Mouse (Mus musculus) midbrain, embryonic 13.5 days (tissue): ENCODE measurements around the gene Gm29735. TPM values are rescaled to one million over a fixed set of nuclear protein-coding genes. Genes with fewer than 3 reads are reported as not detected.
"Not testable (repeated sequence)": the region's sequence is repeated elsewhere in the genome, so short reads cannot be mapped to it uniquely, and the experiment has no call there.

Source experiments
- ATAC-seq: fragments of 200-750 bp; cut with Nextera tagmentation; 2 replicates; pipeline ENCODE4 v1.8.0; 2017; ENCODE audit warnings: mild to moderate bottlenecking, moderate TSS enrichment, moderate library complexity
- H3K27ac ChIP-seq: fragments of 300-500 bp; sonication (generic); 2 replicates; pipeline ENCODE4 v1.5.1; 2015; ENCODE audit warnings: inconsistent platforms, mild to moderate bottlenecking, moderate library complexity
- H3K27me3 ChIP-seq: fragments of 300-500 bp; sonication (generic); 2 replicates; pipeline ENCODE4 v1.6.1; 2015; ENCODE audit warnings: mild to moderate bottlenecking, inconsistent platforms
- H3K36me3 ChIP-seq: fragments of 300-500 bp; sonication (generic); 2 replicates; pipeline ENCODE4 v1.6.1; 2015; ENCODE audit warnings: mild to moderate bottlenecking, inconsistent platforms
- H3K4me1 ChIP-seq: fragments of 300-500 bp; sonication (generic); replicated peaks from 2 replicates; pipeline ENCODE4 v1.6.1; 2015; ENCODE audit warnings: inconsistent platforms
- H3K4me2 ChIP-seq: fragments of 300-500 bp; sonication (generic); replicated peaks from 2 replicates; pipeline ENCODE4 v1.6.1; 2015; ENCODE audit warnings: moderate library complexity, mild to moderate bottlenecking, inconsistent platforms
- H3K4me3 ChIP-seq: fragments of 300-500 bp; sonication (generic); replicated peaks from 2 replicates; pipeline ENCODE4 v1.5.1; 2015; ENCODE audit warnings: mild to moderate bottlenecking, inconsistent platforms
- H3K9ac ChIP-seq: fragments of 300-500 bp; sonication (generic); replicated peaks from 2 replicates; pipeline ENCODE4 v1.6.1; 2015; ENCODE audit warnings: mild to moderate bottlenecking, inconsistent platforms
- H3K9me3 ChIP-seq: fragments of 300-500 bp; sonication (generic); 2 replicates; pipeline ENCODE4 v1.6.1; 2016; ENCODE audit warnings: mild to moderate bottlenecking, inconsistent platforms
- WGBS: fragments of 180-500 bp; shearing (Covaris S2); methylation state at CpG from one replicate; pipeline ENCODE4 v1.1.7; 2015; 5-methylcytosine and 5-hydroxymethylcytosine counted together
- polyA plus RNA-seq: library from polyadenylated mRNA; unstranded; fragments of >200 nt; fragmentation: Nextera tagmentation; extraction: Ambion mirVana; gene quantifications from 2 replicates; pipeline ENCODE4 v1.2.1, GENCODE M21; 2015

The Gm29735 gene
- not detected in 2 replicates for polyA plus RNA-seq

- not testable (repeated sequence) for H3K9me3 ChIP-seq, ATAC-seq
- WGBS = 59% methylated on average over 2 of the region's 2 CpGs
Observed at GRCm38 (mm10) chr7:142157013-142157412, at the start of gene Gm29735. TSS of gene Gm29735 (minus strand) at chr7:142157113.

DNA sequence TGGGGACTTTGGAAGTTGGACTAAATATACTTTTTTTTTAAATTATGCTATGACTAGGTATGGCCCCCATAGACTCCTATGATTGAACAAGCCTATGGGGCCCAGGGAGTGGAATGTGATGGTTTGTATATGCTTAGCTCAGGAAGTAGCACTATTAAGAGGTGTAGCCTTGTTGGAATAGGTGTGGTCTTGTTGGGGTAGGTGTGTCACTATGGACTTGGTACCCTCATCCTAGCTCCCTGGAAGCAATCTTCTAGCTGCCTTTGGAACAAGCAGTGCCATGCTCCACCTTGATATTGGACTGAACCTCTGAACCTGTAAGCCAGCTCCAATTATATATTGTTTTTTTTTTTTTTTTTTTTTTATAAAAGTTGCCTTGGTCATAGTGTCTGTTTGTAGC, 48.6 kb upstream of the Gm29735 start:
- no peak overlapping the region for H3K9ac ChIP-seq
- no peak for ATAC-seq

More at GRCm38 (mm10) chr7:142157013-142157412, at the start of gene Gm29735:
- H3K36me3 ChIP-seq, H3K27me3 ChIP-seq, H3K4me2 ChIP-seq, H3K4me3 ChIP-seq, H3K27ac ChIP-seq, H3K9ac ChIP-seq, H3K4me1 ChIP-seq: not testable (repeated sequence)

DNA sequence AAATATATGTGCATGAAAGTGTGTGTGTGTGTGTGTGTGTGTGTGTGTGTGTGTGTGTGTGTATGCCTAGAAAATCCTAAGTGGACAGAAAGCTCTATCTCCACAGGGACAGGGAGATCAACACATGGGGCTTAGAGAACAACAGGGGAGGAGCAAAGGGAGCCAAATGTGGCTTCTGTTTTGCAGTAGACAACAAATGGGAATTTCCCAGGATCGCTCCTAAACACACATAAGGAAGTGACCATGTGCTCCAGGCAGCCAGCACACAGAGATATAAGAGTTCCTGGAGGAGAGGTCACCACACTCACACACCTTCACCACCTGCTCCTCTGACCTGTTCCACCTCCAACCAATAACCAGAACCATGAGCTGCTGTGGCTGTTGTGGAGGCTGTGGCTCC, 44.2 kb upstream of the Gm29735 start, which contains the start of gene Krtap5-3:
TSS of gene Krtap5-3 (plus strand) at position 301 of the 400 bp plus-strand sequence.
- WGBS = 77% methylated on average over 1 of the region's 1 CpGs

More for the DNA sequence above, 48.6 kb upstream of the Gm29735 start:
- no peaks in the 10 kb centered on the region for H3K9me3 ChIP-seq
- no peak overlapping the region for H3K4me3 ChIP-seq
- no peak overlapping the region for H3K4me2 ChIP-seq
- peaks cover 3% of the 10 kb centered on the region; the same call in 1 of the 2 replicates for H3K27me3 ChIP-seq
- H3K4me1 ChIP-seq = no peaks in the 10 kb centered on the region
- H3K27ac ChIP-seq = no peak overlapping the region
- H3K36me3 ChIP-seq = no peaks in the 10 kb centered on the region

DNA sequence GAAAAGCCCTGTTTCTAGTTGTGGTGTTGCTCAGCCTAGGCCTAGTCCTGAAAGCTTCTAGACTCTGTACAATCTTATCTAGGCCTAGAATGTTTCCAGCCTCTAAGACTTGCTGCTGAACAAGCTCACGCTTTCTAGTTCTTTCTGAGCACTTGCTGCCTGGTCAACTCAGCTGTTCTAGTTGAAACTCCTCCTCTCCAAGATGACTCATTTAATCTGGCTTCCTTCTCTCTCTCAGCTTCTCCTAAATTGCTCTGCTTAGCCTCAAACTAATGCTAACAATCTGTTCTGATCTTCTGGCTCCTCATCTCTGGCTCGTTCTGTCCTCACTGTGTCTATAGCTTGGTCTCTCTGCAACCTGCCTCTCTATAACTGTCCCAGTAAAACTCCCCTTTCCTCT, 41.8 kb upstream of the Gm29735 start:
- Histone ChIP-seq H3K4me2 (no peak overlapping the region), H3K4me1 (no peaks in the 10 kb centered on the region), H3K9me3 (no peaks in the 10 kb centered on the region), H3K4me3 (no peak overlapping the region), H3K36me3 (no peaks in the 10 kb centered on the region), H3K27me3 (peaks cover 3% of the 10 kb centered on the region; the same call in 1 of the 2 replicates), H3K27ac (no peak overlapping the region), H3K9ac (no peak overlapping the region)
- ATAC-seq = no peak
- 90% methylated on average over 2 of the region's 2 CpGs for WGBS

More for the DNA sequence above, 44.2 kb upstream of the Gm29735 start, which contains the start of gene Krtap5-3:
- H3K4me1 ChIP-seq = no peaks in the 10 kb centered on the region
- no peaks in the 10 kb centered on the region for H3K36me3 ChIP-seq
- ATAC-seq = no peak
- no peak within 1 kb of the TSS for H3K4me3 ChIP-seq
- no peak within 1 kb of the TSS for H3K9ac ChIP-seq
- H3K27ac ChIP-seq = no peak within 1 kb of the TSS
- H3K9me3 ChIP-seq = no peaks in the 10 kb centered on the region
- H3K27me3 ChIP-seq = peaks cover 3% of the 10 kb centered on the region; the same call in 1 of the 2 replicates
- H3K4me2 ChIP-seq = no peak within 1 kb of the TSS

- no peak within 1 kb of the TSS for H3K27ac ChIP-seq
- no peaks in the 10 kb centered on the region for H3K4me1 ChIP-seq
- no peak within 1 kb of the TSS for H3K4me2 ChIP-seq
- H3K9ac ChIP-seq = no peak within 1 kb of the TSS
- no peaks in the 10 kb centered on the region for H3K27me3 ChIP-seq
- no peak within 1 kb of the TSS for H3K4me3 ChIP-seq
- WGBS = 59% methylated on average over 2 of the region's 2 CpGs
- no peak for ATAC-seq
- no peaks in the 10 kb centered on the region for H3K36me3 ChIP-seq
- no peaks in the 10 kb centered on the region for H3K9me3 ChIP-seq
Observed at GRCm38 (mm10) chr7:142190289-142190688, 33.4 kb upstream of the Gm29735 start, which contains the start of gene Gm10153. TSS of gene Gm10153 (minus strand) at chr7:142190389.

GRCm38 (mm10) chr7:142188156-142188555, 31.2 kb upstream of the Gm29735 start:
- ATAC-seq = no peak
- Histone ChIP-seq H3K4me3 (no peak overlapping the region), H3K4me1 (no peaks in the 10 kb centered on the region), H3K27ac (no peak overlapping the region), H3K36me3 (no peaks in the 10 kb centered on the region), H3K9me3 (no peaks in the 10 kb centered on the region), H3K9ac (no peak overlapping the region), H3K27me3 (no peaks in the 10 kb centered on the region), H3K4me2 (no peak overlapping the region)
- 76% methylated on average over 2 of the region's 2 CpGs for whole genome bisulfite sequencing

DNA sequence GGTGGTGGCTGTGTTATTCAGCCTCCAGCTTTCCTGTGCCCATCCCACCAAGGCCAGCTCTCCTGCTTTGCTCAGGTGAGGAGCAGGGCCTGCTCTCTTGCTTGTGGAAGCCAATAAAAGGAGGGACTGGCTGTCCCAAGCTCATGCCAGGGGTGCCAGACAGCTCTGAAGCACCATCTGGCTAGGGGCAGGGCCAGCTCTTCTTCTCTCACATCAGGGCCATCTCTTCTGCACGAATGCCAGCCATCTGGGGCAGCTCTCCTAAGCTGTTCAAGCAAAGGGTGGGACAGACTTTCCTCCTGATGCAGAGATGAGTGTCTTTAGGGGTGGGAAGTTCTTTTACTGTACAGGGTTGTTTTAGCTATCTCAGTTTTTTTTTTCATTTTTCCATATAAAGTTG, 24.1 kb upstream of the Gm29735 start:
- H3K4me3 ChIP-seq = no peak overlapping the region
- H3K4me1 ChIP-seq = no peaks in the 10 kb centered on the region
- no peaks in the 10 kb centered on the region for H3K27me3 ChIP-seq
- no peak overlapping the region for H3K9ac ChIP-seq
- no peak overlapping the region for H3K27ac ChIP-seq
- ATAC-seq = no peak
- H3K4me2 ChIP-seq = no peak overlapping the region
- H3K36me3 ChIP-seq = no peaks in the 10 kb centered on the region
- H3K9me3 ChIP-seq = no peaks in the 10 kb centered on the region
- WGBS = 58% methylated on average over 1 of the region's 1 CpGs

DNA sequence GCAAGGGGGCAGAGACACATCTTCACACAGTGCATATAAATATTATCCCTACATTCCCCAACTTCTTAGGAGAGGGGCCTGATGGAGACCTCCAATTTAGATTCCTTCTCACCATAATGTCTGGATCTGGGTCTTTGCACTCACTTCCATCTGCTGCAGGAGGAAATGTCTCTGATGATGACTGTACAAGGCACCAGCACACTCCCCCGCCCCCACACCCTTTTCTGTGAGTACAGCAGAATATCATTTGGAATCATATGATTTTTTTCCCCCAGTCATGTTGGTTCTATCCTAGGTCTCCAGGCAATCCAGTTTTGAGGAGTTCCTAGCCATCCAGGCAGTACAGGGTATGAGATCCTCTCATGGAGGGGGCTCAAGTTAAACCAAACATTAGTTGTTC, 21.8 kb upstream of the Gm29735 start:
- no peaks in the 10 kb centered on the region for H3K4me1 ChIP-seq
- H3K4me3 ChIP-seq = no peak overlapping the region
- H3K4me2 ChIP-seq = no peak overlapping the region
- WGBS = 89% methylated on average over 1 of the region's 1 CpGs
- no peak overlapping the region for H3K27ac ChIP-seq
- no peaks in the 10 kb centered on the region for H3K27me3 ChIP-seq
- ATAC-seq = no peak
- no peaks in the 10 kb centered on the region for H3K36me3 ChIP-seq
- no peaks in the 10 kb centered on the region for H3K9me3 ChIP-seq
- no peak overlapping the region for H3K9ac ChIP-seq

GRCm38 (mm10) chr7:142175905-142176304, 19.0 kb upstream of the Gm29735 start, which contains the start of gene Krtap5-2:
TSS of gene Krtap5-2 (minus strand) at chr7:142176005.
- H3K27me3 ChIP-seq = not testable (repeated sequence)

GRCm38 (mm10) chr7:142169836-142170235, 12.9 kb upstream of the Gm29735 start:
- no peak for ATAC-seq
- Histone ChIP-seq H3K27ac (no peak overlapping the region), H3K4me3 (no peak overlapping the region), H3K4me2 (no peak overlapping the region), H3K4me1 (no peaks in the 10 kb centered on the region), H3K27me3 (no peaks in the 10 kb centered on the region), H3K9me3 (no peaks in the 10 kb centered on the region), H3K36me3 (no peaks in the 10 kb centered on the region), H3K9ac (no peak overlapping the region)
- WGBS = 48% methylated on average over 3 of the region's 3 CpGs

More at GRCm38 (mm10) chr7:142175905-142176304, 19.0 kb upstream of the Gm29735 start, which contains the start of gene Krtap5-2:
- H3K36me3 ChIP-seq, H3K27ac ChIP-seq, H3K4me1 ChIP-seq, ATAC-seq, H3K9me3 ChIP-seq, H3K9ac ChIP-seq, H3K4me3 ChIP-seq, H3K4me2 ChIP-seq: not testable (repeated sequence)

- not testable (repeated sequence) for H3K4me2 ChIP-seq, H3K4me1 ChIP-seq, H3K9me3 ChIP-seq, H3K27ac ChIP-seq, H3K9ac ChIP-seq, H3K27me3 ChIP-seq, H3K36me3 ChIP-seq, ATAC-seq, H3K4me3 ChIP-seq
Observed at GRCm38 (mm10) chr7:142165639-142166038, 8.7 kb upstream of the Gm29735 start, which contains the start of gene Gm4553. TSS of gene Gm4553 (minus strand) at chr7:142165739.

GRCm38 (mm10) chr7:142159366-142159765, 2.5 kb upstream of the Gm29735 start:
- no peak for ATAC-seq
- no peak overlapping the region for H3K9ac ChIP-seq
- no peaks in the 10 kb centered on the region for H3K9me3 ChIP-seq
- no peaks in the 10 kb centered on the region for H3K36me3 ChIP-seq
- no peak overlapping the region for H3K4me2 ChIP-seq
- H3K27ac ChIP-seq = no peak overlapping the region
- no peaks in the 10 kb centered on the region for H3K27me3 ChIP-seq
- H3K4me1 ChIP-seq = no peaks in the 10 kb centered on the region
- 95% methylated on average over 3 of the region's 3 CpGs for WGBS
- H3K4me3 ChIP-seq = no peak overlapping the region

DNA sequence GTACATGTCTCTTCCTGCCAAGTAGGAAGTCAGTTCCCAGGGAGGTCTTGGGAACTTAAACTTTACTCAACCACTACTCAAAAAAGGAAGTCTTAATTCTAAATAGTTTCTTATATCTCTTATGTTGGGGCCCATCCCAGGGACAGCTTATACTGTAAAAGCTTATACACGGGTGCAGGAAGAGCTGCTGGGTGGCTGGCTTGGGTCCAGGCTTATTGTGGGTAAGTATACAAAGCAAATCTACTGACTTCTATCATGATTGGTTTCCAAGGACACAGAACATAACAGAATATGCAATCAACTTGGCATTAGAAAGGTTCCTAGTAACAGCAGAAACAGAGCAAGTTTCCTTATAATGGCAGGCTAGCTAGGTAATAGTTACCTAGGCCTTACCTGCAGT, 1.6 kb downstream of the Gm29735 start:
- no peaks in the 10 kb centered on the region for H3K9me3 ChIP-seq
- no peaks in the 10 kb centered on the region for H3K27me3 ChIP-seq
- no peak for ATAC-seq
- H3K36me3 ChIP-seq = no peaks in the 10 kb centered on the region
- no peak overlapping the region for H3K4me3 ChIP-seq
- H3K27ac ChIP-seq = no peak overlapping the region
- H3K4me1 ChIP-seq = no peaks in the 10 kb centered on the region
- no peak overlapping the region for H3K9ac ChIP-seq
- no peak overlapping the region for H3K4me2 ChIP-seq
- WGBS = 78% methylated on average over 1 of the region's 1 CpGs
